Mouse (Mus musculus): Measurements from ENCODE around the gene Klf2.

The Klf2 gene

GRCm38 (mm10) chr8:72305210-72305905 is 13.5 kb upstream of the Klf2 start, which contains the start of gene Gm10282:
Gene Gm10282 (minus strand): TSS chr8:72305260.
- DNase-seq (ENCODE audit: low spot score in 2 of 2): no peak

GRCm38 (mm10) chr8:72306913-72307312 is 11.9 kb upstream of the Klf2 start:
- DNase-seq (ENCODE audit: low spot score in 2 of 2): no peak

DNA sequence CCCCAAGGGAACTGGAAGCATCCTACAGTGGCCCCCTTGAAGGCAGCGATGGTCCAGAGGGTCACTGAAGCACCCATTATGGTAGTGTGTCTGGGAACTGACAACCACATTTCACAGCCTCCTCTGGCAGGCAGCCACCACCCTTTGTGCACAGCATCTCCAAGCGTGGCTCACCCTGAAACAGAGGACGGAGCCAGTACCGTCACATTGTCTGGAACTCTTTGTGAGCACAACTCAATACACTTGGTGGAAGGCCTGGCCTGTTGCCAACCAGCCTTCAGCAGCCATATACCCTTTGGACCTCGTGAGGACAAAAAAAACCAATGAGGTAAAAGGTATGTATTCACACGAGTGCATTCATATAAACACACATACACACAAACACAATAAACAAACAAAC is 10.6 kb upstream of the Klf2 start:
- peak; percentile 57 to 72 for DNase-seq (ENCODE audit: low spot score in 2 of 2)

GRCm38 (mm10) chr8:72310849-72311506 is 7.9 kb upstream of the Klf2 start:
- DNase-seq (ENCODE audit: low spot score in 2 of 2): peak; percentile 90 to 92

DNA sequence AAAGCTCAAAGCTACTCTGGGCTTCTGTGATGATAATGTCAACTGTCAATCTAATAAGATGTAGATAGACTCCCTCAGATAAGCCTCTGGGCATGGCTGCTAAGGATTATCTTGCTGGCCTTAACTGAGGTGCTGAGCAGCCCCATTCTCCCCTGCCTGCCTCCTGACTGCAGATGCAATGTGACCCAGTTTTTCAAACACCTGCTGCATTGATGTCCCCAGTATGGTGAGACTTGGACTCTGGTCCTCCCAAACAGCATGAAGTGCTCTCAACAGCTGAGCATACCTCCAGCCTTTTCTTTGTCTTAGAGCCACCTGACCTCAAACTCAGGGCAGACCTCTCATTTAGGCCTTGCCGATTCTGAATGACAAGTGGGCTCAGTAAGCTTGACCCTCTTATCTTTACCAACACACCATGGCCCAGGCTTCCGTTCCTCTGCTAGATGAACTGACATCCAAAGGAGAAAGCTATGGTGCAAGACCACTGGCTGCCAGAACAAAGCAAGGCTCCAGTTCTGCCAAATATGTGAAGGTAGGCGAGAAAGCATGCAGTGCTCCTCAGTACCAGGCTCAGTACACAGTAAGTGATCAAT is 5.8 kb upstream of the Klf2 start:
- no peak for DNase-seq (ENCODE audit: low spot score in 2 of 2)

DNA sequence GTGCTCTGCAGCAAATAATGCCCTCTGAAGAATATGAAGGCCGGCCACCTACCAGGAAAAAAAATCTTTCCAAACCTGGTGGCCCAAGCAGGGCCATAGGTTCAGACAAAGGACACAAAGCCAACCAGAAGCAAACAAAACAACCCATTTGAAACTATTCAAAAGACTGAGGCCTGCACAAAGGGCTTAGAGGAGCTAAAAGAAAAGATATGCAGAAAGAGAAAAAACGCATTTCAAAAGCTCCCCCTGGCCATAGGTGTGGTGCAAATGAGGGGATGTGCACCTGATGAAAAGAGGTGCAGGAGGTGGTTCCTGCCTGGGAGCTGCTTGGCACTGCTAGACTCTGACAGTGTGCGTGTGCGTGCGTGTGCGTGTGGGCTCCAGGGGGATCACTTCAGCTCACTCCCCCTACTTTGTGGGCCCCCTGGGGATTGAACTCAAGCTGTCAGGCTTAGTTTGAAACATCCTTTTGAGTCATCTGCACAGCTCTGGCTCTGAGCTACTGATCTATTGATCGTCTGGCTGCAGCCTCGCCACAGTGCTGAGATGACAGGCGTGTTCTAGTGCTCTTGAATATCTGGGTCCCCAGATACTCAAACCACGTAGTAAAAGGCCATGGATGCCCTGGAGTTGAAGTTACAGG is 2.7 kb upstream of the Klf2 start:
- no peak for DNase-seq (ENCODE audit: low spot score in 2 of 2)

DNA sequence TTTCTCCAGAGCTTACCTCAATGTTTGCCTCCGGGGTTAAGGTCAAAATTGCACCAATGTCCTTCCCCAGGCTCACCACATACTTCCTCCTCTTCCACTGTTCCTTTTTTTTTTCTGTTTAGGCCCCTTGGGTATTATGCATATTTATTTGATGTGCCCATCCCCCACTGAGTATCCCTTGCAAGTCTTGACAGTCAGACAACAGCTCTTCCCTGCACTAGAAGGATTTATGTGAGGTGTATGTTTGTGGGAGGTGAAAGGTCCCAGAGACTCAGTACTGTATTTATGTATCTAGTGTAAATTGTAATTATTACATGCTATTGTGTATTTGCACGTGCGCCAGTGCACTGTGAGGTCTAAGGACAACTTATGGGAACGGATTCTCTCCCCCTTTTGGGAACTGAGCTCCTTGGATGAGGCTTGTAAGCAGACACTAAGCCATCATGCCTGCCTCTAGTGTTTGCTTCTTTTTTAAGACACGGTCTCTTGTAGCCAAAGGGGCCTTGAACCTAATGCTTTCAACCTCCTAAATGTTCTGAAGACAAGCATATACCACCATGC is 1.0 kb upstream of the Klf2 start:
- peak in 1 of 2 experiments; percentile 57 for DNase-seq (ENCODE audit: low spot score in 2 of 2)

GRCm38 (mm10) chr8:72319397-72319796 is 564 bp downstream of the Klf2 start:
- no peak for DNase-seq (ENCODE audit: low spot score in 2 of 2)

- DNase-seq (ENCODE audit: low spot score in 2 of 2): peak; percentile 51 to 62
Measured at GRCm38 (mm10) chr8:72319921-72320802, 1.3 kb downstream of the Klf2 start.

- peak in 1 of 2 experiments; percentile 33 for DNase-seq (ENCODE audit: low spot score in 2 of 2)
Measured at GRCm38 (mm10) chr8:72320803-72321583, 2.2 kb downstream of the Klf2 start.

GRCm38 (mm10) chr8:72321635-72322441 is 3.0 kb downstream of the Klf2 start:
- DNase-seq (ENCODE audit: low spot score in 2 of 2): no peak

DNA sequence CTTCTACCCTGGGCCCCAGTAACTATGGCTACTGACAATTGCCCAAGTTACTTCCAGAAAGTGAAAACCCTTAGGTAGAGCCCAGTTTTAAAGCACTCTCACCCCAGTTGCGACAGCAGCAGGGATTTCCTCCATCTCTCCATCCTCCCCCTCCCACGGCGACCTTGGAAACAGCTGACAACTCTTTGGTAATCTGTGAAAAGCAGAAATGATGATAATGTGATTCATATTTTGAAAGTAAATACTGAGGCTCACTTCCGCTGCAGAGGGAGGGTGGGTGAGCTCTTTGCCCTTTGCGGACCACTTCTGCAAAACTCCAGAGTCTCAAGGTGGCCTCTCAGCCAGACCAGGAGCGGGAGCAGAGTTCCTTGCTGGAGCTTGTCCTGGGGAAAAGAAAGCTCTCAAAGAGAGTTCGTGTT is 3.6 kb downstream of the Klf2 start:
- peak; percentile 75 to 78 for DNase-seq (ENCODE audit: low spot score in 2 of 2)

DNA sequence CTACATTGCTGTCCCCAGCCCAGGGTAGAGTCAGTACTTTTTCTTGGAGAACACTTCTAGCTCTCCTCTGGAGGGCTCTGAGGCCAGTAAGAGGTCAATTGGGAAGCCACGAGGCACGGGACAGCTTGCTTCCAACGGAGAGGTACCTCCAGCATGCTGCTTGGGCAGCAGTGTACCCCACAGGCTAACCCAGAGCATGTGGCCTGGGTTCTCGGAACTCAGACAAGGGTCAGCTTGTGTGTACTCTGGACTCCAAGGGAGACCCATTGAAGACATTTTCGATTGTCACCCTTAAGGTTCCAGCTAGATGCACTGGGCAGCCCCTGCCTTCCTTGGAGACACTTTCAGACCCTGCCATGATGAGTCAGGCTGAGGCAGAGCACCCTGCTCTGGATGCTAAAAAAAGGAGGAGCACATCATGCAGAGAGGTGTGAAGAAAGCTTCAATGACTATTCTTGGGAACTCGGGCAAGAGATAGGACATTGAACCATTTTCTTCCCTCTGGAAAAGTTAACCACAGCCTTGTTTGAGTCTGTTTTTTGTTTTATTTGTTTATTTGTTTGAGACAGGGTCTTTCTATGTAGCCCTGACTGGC is 4.4 kb downstream of the Klf2 start:
- DNase-seq (ENCODE audit: low spot score in 2 of 2): peak; percentile 38 to 44

DNA sequence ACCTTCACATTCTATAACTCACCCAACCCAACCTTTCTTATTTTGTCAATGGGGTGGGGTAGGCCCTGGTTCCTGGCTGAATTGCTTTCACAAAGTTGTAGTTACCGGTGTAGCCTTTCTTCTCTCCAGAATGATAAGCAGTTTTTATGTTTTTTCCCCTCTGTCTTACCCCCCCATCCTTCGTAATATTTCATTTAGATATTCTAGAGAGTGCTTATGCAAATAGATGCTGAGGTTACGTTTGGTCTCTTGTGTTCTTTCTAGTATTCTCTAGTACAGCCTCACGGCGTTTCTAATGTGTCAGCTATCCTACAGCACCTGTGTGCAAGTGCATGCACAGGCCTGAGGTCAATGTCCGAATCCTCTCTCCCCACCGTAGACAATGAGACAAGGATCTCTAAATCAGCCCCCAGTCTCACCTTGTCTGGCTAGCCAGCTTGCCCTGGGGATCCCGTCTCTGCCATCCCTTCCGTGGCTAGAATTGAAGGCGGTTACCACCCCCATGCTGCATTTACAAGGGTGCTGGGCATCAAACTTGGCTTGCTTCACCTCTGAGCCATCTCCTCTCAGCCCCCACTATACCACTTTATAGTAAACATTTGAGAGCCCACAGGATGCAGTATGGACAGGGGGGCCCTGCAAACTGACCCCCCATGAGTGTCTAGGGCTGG is 5.3 kb downstream of the Klf2 start:
- peak in 1 of 2 experiments; percentile 45 for DNase-seq (ENCODE audit: low spot score in 2 of 2)

- peak in 1 of 2 experiments; percentile 32 for DNase-seq (ENCODE audit: low spot score in 2 of 2)
Measured at GRCm38 (mm10) chr8:72324708-72325107, 5.9 kb downstream of the Klf2 start.

DNA sequence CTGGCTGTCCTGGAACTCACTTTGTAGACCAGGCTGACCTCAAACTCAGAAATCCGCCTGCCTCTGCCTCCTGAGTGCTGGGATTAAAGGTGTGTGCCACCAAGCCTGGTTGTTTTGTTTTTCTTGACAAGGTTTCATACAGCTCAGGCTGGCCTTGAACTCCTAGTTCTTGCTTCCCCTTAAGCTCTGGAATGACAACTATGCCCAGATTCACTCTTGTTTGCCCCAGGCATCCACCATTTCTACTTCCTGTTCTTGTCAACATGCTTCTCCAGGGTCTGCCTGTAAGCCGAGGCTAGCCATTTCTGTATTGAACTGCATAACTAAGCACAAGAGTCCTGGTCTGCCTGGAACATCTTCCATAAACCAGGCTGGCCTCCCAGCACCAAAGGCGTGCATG is 10.3 kb downstream of the Klf2 start:
- DNase-seq (ENCODE audit: low spot score in 2 of 2): no peak

DNA sequence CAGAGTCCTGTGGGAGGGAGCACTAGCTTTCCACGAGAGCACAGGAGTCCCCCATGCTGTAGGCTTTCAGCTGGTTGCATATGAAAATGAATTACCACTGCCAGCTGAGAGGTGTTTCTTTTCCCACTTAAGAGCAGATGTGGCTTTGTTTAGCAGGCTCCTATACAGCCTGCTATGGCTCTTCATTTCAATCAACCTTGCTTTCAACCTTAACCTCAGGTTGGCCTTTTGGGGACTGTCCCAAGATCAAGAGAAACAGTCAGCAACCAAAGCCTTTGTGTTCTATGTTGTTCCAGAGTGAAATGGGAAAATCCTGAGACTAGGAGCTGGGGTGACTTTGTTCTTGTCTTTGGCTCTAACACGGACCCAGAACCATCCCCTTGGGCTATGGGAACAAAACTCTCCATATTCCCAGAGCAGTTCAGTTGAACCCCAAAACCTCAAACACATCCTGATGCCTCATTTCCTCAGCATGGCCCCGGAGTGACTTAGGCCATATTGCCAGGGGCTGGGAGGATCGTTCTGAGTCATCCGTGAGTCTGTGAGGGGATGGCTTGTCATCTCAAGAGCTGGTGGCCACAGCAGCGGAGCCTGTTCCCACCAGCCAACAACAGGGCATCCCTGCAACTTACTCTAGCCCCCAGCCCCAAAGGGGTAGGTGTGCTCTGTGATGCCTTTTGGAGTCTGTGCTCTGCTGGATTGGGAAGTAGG is 12.1 kb downstream of the Klf2 start:
- DNase-seq (ENCODE audit: low spot score in 2 of 2): no peak

DNA sequence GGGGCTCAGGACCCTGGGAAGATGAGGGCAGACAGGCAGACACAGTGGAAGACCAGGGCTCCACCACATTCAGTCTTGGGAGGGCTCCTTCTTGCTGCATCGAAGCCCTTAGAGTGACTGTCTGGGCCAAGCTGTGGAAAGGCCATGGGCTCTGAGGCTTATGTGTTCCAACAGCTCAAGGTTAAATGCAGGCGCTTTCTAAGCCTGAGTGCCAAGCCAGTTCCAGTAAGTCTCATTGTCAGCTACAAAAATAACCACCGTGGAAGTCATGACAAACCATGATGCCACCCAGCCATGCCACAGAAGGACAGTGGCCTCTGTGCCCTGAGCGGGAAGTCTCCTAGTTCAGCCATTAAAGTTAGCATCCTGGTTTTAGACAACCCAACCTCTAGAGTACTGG is 12.8 kb downstream of the Klf2 start:
- peak; percentile 56 to 61 for DNase-seq (ENCODE audit: low spot score in 2 of 2)
